Mouse (Mus musculus): ENCODE data around the gene Serpinb6c. TPM values are rescaled to one million over a fixed set of nuclear protein-coding genes. Genes with fewer than 3 reads are reported as not detected.
"Not testable (repeated sequence)": the region's sequence is repeated elsewhere in the genome, so short reads cannot be mapped to it uniquely, and the experiment has no call there.

Gene Serpinb6c
- 7.7 TPM in 1 of 2 replicates, not detected in the other for polyA plus RNA-seq (2011; ENCODE audit: insufficient read depth, insufficient read length, low replicate concordance, missing spikeins)

DNA sequence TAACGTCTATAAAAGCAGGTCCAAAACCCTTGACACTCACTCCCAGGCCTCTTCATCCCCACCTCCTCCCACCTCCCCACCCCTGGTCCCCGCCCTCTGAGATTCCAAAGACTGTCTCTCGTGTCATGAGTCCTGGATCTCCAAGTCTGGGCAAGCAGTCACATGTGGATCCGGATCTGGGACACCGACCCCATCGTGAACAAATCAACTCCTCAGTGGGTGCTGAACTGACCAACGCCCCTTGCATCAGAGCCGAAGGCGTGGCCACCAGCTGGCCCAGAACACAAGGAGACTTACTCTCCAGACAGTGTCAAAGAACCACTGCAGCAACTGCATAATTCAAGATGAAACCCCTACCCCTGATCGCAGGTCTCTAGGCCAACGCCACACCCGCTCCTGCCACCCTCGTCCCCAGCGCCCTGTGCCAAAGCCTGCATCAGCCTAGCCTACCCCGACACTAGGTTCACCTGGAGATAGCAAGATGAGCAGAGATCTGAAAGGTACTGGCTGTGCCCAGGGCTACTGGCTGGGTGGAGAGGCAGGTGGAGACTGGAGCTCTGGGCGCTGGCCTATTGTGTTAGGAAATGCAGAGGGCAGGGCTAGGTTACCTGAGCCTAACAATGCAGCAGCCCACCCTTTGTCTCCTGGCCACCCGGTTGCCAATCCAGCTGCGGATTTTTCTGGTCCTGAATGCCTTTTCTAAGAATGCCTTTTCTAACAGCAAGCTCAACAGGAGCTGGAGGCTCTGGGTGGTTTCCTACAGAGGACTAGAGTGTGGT is at the start of gene Serpinb6c:
TSS of gene Serpinb6c (minus strand) at position 533 of the 779 bp plus-strand sequence.
- 80% methylated on average over 18 of the region's 18 CpGs for WGBS
- no peak within 1 kb of the TSS for H3K4me3 ChIP-seq (replicated peaks; ENCODE audit: control insufficient read depth, low read depth, low read length)
- H3K4me1 ChIP-seq (ENCODE audit: control insufficient read depth, insufficient read depth, low read length): no peaks in the 10 kb centered on the region
- no peak for TF ChIP-seq POLR2A (IDR thresholded peaks at IDR 0.05; ENCODE audit: borderline replicate concordance, control insufficient read depth, low read depth, low read length)
- TF ChIP-seq CTCF (IDR thresholded peaks at IDR 0.05; ENCODE audit: control insufficient read depth, insufficient read depth, low read length): no peak
- H3K27ac ChIP-seq (ENCODE audit: control insufficient read depth, insufficient read depth, low read depth, low read length, poor library complexity): no peak within 1 kb of the TSS

DNA sequence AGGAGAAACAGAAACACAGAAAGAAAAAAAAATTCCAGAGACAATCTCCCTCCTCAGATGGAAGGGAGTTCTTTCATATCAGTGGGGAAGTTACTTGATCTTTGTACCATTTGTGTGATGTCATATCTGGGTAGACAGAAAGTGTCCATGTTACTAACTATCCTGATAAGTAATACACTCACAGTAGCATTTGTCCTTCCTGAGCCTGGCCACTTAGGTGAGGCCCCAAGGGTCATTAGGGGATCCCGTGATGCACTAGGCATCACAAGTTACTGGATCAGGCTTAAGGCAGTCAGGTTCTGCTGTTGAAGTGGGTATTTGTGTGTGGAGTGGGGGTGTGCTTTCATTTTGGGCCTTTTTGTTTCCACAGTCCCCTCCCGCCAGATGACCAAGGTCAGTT is 47.4 kb upstream of the Serpinb6c start:
- 73% methylated on average over 2 of the region's 2 CpGs for WGBS
- Histone ChIP-seq H3K4me3 (replicated peaks; ENCODE audit: control insufficient read depth, low read depth, low read length) (no peak overlapping the region), H3K4me1 (ENCODE audit: control insufficient read depth, insufficient read depth, low read length) (no peaks in the 10 kb centered on the region), H3K27ac (ENCODE audit: control insufficient read depth, insufficient read depth, low read depth, low read length, poor library complexity) (no peak overlapping the region)
- TF ChIP-seq CTCF (IDR thresholded peaks at IDR 0.05; ENCODE audit: control insufficient read depth, insufficient read depth, low read length) (no peak), POLR2A (IDR thresholded peaks at IDR 0.05; ENCODE audit: borderline replicate concordance, control insufficient read depth, low read depth, low read length) (no peak)

GRCm38 (mm10) chr13:33952075-33952449 is 46.6 kb upstream of the Serpinb6c start:
- no peak overlapping the region for H3K4me3 ChIP-seq (replicated peaks; ENCODE audit: control insufficient read depth, low read depth, low read length)
- H3K4me1 ChIP-seq (ENCODE audit: control insufficient read depth, insufficient read depth, low read length): no peaks in the 10 kb centered on the region
- 64% methylated on average over 1 of the region's 1 CpGs for WGBS
- H3K27ac ChIP-seq (ENCODE audit: control insufficient read depth, insufficient read depth, low read depth, low read length, poor library complexity): no peak overlapping the region
- no peak for TF ChIP-seq POLR2A (IDR thresholded peaks at IDR 0.05; ENCODE audit: borderline replicate concordance, control insufficient read depth, low read depth, low read length)
- no peak for TF ChIP-seq CTCF (IDR thresholded peaks at IDR 0.05; ENCODE audit: control insufficient read depth, insufficient read depth, low read length)

GRCm38 (mm10) chr13:33951308-33952074 is 46.0 kb upstream of the Serpinb6c start:
- TF ChIP-seq POLR2A (IDR thresholded peaks at IDR 0.05; ENCODE audit: borderline replicate concordance, control insufficient read depth, low read depth, low read length): no peak
- TF ChIP-seq CTCF (IDR thresholded peaks at IDR 0.05; ENCODE audit: control insufficient read depth, insufficient read depth, low read length): no peak
- Histone ChIP-seq H3K27ac (ENCODE audit: control insufficient read depth, insufficient read depth, low read depth, low read length, poor library complexity) (no peak overlapping the region), H3K4me1 (ENCODE audit: control insufficient read depth, insufficient read depth, low read length) (no peaks in the 10 kb centered on the region), H3K4me3 (replicated peaks; ENCODE audit: control insufficient read depth, low read depth, low read length) (no peak overlapping the region)
- 71% methylated on average over 4 of the region's 4 CpGs for WGBS

DNA sequence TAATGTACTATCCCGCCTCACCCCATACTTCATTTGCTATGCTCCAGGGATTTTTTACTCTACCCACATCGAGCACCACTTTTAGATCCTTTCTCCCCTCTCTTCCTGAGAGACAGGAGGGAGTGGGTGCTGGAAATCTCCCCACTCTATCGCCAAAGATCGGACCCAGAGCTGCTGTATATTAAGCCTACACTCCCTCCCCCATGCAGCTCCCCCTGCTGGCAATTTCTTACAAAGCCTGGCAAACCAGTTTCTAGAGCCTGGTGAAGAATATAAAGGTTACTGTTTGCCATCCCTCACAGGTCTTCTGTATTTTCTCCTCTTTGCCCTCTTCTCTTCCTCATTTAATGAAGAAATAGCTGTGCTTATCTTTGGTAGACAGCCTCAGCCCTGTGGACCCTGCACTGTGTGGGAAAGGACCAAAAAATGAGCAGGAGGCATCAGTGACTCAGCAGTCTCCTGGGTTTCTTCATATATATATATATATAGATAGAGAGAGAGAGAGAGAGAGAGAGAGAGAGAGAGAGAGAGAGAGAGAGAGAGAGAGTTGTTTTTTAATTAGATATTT is 36.8 kb upstream of the Serpinb6c start:
- Histone ChIP-seq H3K4me1 (ENCODE audit: control insufficient read depth, insufficient read depth, low read length) (no peaks in the 10 kb centered on the region), H3K27ac (ENCODE audit: control insufficient read depth, insufficient read depth, low read depth, low read length, poor library complexity) (no peak overlapping the region), H3K4me3 (replicated peaks; ENCODE audit: control insufficient read depth, low read depth, low read length) (no peak overlapping the region)
- no peak for TF ChIP-seq POLR2A (IDR thresholded peaks at IDR 0.05; ENCODE audit: borderline replicate concordance, control insufficient read depth, low read depth, low read length)
- TF ChIP-seq CTCF (IDR thresholded peaks at IDR 0.05; ENCODE audit: control insufficient read depth, insufficient read depth, low read length): peak; percentile 28; the same call in 1 of the 2 replicates
- WGBS: 56% methylated on average over 4 of the region's 4 CpGs

DNA sequence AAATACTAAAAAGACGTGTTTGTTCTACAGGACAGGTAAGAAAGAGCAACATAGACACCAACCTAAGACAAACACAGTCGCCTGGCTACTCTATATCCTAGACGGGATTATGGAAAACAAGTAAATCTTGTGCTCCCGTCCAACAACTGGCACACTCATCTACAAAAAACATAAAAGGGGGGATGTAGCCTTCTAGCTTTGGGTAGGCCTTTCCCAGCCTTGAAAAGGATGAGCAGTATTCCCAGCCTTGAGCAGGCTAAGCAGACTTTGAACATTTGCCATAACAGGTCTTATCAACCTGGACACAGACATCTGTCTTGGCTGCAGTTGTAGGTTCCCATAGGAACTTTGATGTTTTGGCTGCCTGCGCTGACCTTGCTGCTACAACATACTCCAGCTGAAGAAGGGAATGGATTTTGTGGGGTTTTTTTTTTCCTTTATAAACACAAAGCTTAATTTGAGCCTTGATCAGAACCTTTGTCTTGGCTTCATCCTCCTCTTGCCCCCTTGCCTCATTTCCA is 35.8 kb upstream of the Serpinb6c start:
- no peak overlapping the region for H3K27ac ChIP-seq (ENCODE audit: control insufficient read depth, insufficient read depth, low read depth, low read length, poor library complexity)
- no peak for TF ChIP-seq CTCF (IDR thresholded peaks at IDR 0.05; ENCODE audit: control insufficient read depth, insufficient read depth, low read length)
- no peak for TF ChIP-seq POLR2A (IDR thresholded peaks at IDR 0.05; ENCODE audit: borderline replicate concordance, control insufficient read depth, low read depth, low read length)
- 83% methylated on average over 5 of the region's 5 CpGs for WGBS
- no peak overlapping the region for H3K4me3 ChIP-seq (replicated peaks; ENCODE audit: control insufficient read depth, low read depth, low read length)
- H3K4me1 ChIP-seq (ENCODE audit: control insufficient read depth, insufficient read depth, low read length): no peaks in the 10 kb centered on the region

- H3K4me3 ChIP-seq (replicated peaks; ENCODE audit: control insufficient read depth, low read depth, low read length); H3K4me1 ChIP-seq (ENCODE audit: control insufficient read depth, insufficient read depth, low read length): not testable (repeated sequence)
Observed at GRCm38 (mm10) chr13:33937587-33937986, 32.1 kb upstream of the Serpinb6c start.

GRCm38 (mm10) chr13:33937151-33937550 is 31.6 kb upstream of the Serpinb6c start:
- 64% methylated on average over 5 of the region's 5 CpGs for WGBS
- no peak overlapping the region for H3K4me3 ChIP-seq (replicated peaks; ENCODE audit: control insufficient read depth, low read depth, low read length)
- TF ChIP-seq CTCF (IDR thresholded peaks at IDR 0.05; ENCODE audit: control insufficient read depth, insufficient read depth, low read length): no peak
- TF ChIP-seq POLR2A (IDR thresholded peaks at IDR 0.05; ENCODE audit: borderline replicate concordance, control insufficient read depth, low read depth, low read length): no peak
- no peak overlapping the region for H3K27ac ChIP-seq (ENCODE audit: control insufficient read depth, insufficient read depth, low read depth, low read length, poor library complexity)
- no peaks in the 10 kb centered on the region for H3K4me1 ChIP-seq (ENCODE audit: control insufficient read depth, insufficient read depth, low read length)

More at GRCm38 (mm10) chr13:33937587-33937986, 32.1 kb upstream of the Serpinb6c start:
- not testable (repeated sequence) for H3K27ac ChIP-seq (ENCODE audit: control insufficient read depth, insufficient read depth, low read depth, low read length, poor library complexity)
